Mouse (Mus musculus) heart, postnatal 0 days (tissue): ENCODE measurements at regions not wholly inside any gene's neighbourhood (a gene's known extent, or its start where the extent isn't known, plus 50 kb on each side); places are given as distances from the start of the nearest gene placed in this dataset.

Source experiments
- ATAC-seq: fragments of 200-750 bp; cut with Nextera tagmentation; 2 replicates; pipeline ENCODE4 v1.8.0; 2017; ENCODE audit warnings: low read depth, moderate number of reproducible peaks, moderate library complexity; ENCODE audit not compliant: insufficient read depth
- DNase-seq: peaks from one replicate; pipeline ENCODE4 v3.0.0-alpha.2; 2016; ENCODE audit warnings: low spot score
- H3K27ac ChIP-seq: fragments of 300-500 bp; sonication (generic); 2 replicates; pipeline ENCODE4 v1.5.1; 2014; ENCODE audit warnings: low read depth, mild to moderate bottlenecking
- H3K27me3 ChIP-seq: fragments of 300-500 bp; sonication (generic); 2 replicates; pipeline ENCODE4 v1.6.1; 2014; ENCODE audit warnings: low read length, mixed read lengths; ENCODE audit not compliant: control insufficient read depth, insufficient read depth
- H3K36me3 ChIP-seq: fragments of 300-500 bp; sonication (generic); replicated peaks from 2 replicates; pipeline ENCODE4 v1.6.1; 2014; ENCODE audit warnings: low read length, mixed read lengths; ENCODE audit not compliant: control insufficient read depth, insufficient read depth
- H3K4me1 ChIP-seq: fragments of 300-500 bp; sonication (generic); 2 replicates; pipeline ENCODE4 v1.6.1; 2014; ENCODE audit warnings: antibody characterized with exemption; ENCODE audit not compliant: control insufficient read depth, insufficient read depth
- H3K4me2 ChIP-seq: fragments of 300-500 bp; sonication (generic); 2 replicates; pipeline ENCODE4 v1.6.1; 2014; ENCODE audit warnings: low read depth, mild to moderate bottlenecking, low read length, moderate library complexity
- H3K4me3 ChIP-seq: fragments of 300-500 bp; sonication (generic); 2 replicates; pipeline ENCODE4 v1.5.1; 2014; ENCODE audit warnings: low read depth, low read length
- H3K9ac ChIP-seq: fragments of 300-500 bp; sonication (generic); replicated peaks from 2 replicates; pipeline ENCODE4 v1.6.1; 2014; ENCODE audit warnings: low read depth, low read length, mixed read lengths
- H3K9me3 ChIP-seq: fragments of 300-500 bp; sonication (generic); replicated peaks from 2 replicates; pipeline ENCODE4 v1.6.1; 2016; ENCODE audit warnings: low read length; ENCODE audit not compliant: control insufficient read depth
- CTCF ChIP-seq: IDR thresholded peaks from 2 replicates; pipeline ENCODE4 v1.5.1; 2016; ENCODE audit warnings: antibody characterized with exemption, control low read depth, low read depth
- EP300 ChIP-seq: IDR thresholded peaks from 2 replicates; pipeline ENCODE4 v1.6.1; 2016; ENCODE audit warnings: antibody characterized with exemption, low read depth
- WGBS: fragments of 180-500 bp; shearing (Covaris S2); extraction: QIAGEN DNeasy Blood & Tissue Kit; methylation state at CpG from one replicate; pipeline ENCODE4 v1.1.7; 2014; 5-methylcytosine and 5-hydroxymethylcytosine counted together

DNA sequence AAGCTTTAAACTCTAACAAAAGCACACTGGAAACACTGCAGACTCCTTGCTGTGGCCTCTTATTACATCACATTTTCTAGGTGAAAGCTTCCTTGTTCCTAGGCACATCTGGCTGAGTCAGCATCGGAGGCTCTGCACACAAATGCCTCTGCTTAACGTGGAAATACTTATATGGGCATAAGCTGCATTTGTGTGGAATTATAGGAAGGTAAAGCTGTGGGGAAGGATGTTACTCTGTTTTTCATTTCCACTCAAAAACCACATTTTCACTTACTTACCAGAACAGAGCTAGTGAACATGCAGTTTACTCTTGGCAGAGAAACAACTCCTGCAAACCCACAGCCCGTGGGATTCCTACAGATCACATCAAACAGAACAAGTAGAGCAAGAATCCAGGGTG is 609.9 kb downstream of the Efnb2 start:
- no peak for ATAC-seq
- Histone ChIP-seq H3K27me3 (no peaks in the 10 kb centered on the region), H3K4me2 (no peak overlapping the region), H3K4me3 (no peak overlapping the region), H3K27ac (no peak overlapping the region), H3K36me3 (no peaks in the 10 kb centered on the region), H3K9me3 (no peaks in the 10 kb centered on the region), H3K4me1 (no peaks in the 10 kb centered on the region), H3K9ac (no peak overlapping the region)
- WGBS, result 45% methylated on average over 3 of the region's 3 CpGs
- TF ChIP-seq CTCF, result no peak
- TF ChIP-seq EP300, result no peak
- DNase-seq, result no peak

DNA sequence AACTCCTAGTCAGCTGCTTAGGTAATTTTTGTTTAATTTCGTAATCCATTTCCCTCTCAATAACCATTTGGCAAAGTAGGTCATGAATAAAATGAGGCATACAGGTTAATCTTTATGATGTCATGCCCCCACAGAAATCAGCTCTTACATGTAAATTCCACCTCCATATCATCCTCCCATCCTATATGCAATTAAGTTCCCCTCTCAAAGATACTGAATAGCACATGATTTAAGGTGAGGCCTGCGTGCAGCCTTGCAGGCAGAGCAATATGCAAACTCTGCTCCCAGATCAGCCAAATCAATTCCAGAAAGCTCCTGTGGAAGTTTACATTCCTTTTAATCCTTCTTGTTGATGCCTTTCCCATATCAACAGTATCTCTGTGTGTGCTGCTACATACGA is 610.3 kb downstream of the Efnb2 start:
- no peak for ATAC-seq

DNA sequence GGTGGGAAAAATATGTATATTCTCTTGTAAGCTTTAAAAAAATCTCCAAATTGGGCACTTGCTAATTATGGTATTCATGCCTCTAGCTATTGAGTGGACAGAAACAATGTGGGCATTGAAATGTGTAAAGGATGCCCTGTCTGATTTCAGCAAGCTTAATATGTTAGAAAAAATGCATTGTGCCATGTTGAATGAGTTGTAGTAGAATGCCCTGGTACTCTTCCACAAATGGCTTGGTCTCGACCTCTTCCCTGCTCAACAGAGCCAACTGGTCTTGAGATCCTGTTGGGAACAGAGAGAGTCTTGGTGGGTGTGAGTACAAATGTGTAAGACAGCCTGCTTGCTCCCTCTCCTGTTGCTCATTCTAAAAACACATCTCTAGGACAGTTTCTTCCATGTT is 616.1 kb downstream of the Efnb2 start:
- no peaks in the 10 kb centered on the region for H3K36me3 ChIP-seq
- H3K4me2 ChIP-seq, result no peak overlapping the region
- ATAC-seq (no peak), DNase-seq (no peak)
- no peak overlapping the region for H3K9ac ChIP-seq
- H3K27me3 ChIP-seq, result no peaks in the 10 kb centered on the region
- WGBS, result 74% methylated on average over 1 of the region's 1 CpGs
- TF ChIP-seq EP300 (no peak), CTCF (no peak)
- no peak overlapping the region for H3K4me3 ChIP-seq
- no peak overlapping the region for H3K27ac ChIP-seq
- no peaks in the 10 kb centered on the region for H3K9me3 ChIP-seq
- H3K4me1 ChIP-seq, result no peaks in the 10 kb centered on the region

More for the DNA sequence above, 610.3 kb downstream of the Efnb2 start:
- H3K27ac ChIP-seq, result no peak overlapping the region
- H3K27me3 ChIP-seq, result no peaks in the 10 kb centered on the region
- H3K4me3 ChIP-seq, result no peak overlapping the region
- no peak overlapping the region for H3K4me2 ChIP-seq
- no peaks in the 10 kb centered on the region for H3K4me1 ChIP-seq
- no peak for TF ChIP-seq CTCF
- no peak for TF ChIP-seq EP300
- no peaks in the 10 kb centered on the region for H3K36me3 ChIP-seq
- H3K9me3 ChIP-seq, result no peaks in the 10 kb centered on the region
- H3K9ac ChIP-seq, result no peak overlapping the region
- DNase-seq, result no peak
- 66% methylated on average over 3 of the region's 3 CpGs for WGBS

DNA sequence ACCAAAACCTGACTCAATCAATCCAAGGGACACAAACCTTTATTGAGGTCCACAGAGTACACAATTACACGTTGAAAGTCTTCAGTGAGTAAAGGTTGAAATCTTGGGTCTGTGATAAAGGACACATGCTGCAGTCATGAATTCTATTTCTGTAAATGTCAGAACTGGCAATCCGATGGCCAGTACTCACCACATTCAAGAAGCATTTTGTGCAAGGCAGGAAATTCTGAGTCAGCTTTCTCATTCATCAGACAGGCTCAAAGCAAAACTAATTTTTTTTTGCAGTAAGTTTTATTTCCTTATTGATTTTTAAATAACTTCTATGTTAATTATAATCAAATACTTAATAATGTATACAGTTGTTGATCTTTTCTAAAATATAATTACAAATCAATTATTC is 616.7 kb downstream of the Efnb2 start:
- Histone ChIP-seq H3K36me3 (no peaks in the 10 kb centered on the region), H3K27me3 (no peaks in the 10 kb centered on the region), H3K9me3 (no peaks in the 10 kb centered on the region), H3K27ac (no peak overlapping the region), H3K4me3 (no peak overlapping the region), H3K9ac (no peak overlapping the region), H3K4me2 (no peak overlapping the region), H3K4me1 (no peaks in the 10 kb centered on the region)
- 45% methylated on average over 2 of the region's 2 CpGs for WGBS
- DNase-seq (no peak), ATAC-seq (no peak)
- no peak for TF ChIP-seq EP300
- TF ChIP-seq CTCF, result no peak

DNA sequence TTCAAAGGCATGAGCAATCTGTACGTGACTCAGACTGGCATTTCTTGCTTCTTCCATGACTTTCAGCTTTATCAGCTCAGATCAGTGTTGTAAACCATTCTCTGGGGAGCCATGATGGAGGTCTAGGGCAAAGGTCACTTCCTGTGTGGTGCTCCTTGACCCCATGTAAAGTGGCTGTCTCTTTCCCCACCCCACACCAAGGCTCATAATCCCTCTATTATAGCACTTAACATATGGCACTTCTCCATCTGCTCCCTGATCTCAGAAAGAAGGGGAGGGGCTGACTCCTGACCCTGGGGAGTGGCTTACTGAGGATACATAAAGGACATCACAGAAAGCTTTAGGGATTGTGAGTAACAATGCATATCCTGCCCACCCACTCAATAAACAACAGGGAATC is 623.1 kb downstream of the Efnb2 start:
- no peak for ATAC-seq
- H3K27me3 ChIP-seq, result no peaks in the 10 kb centered on the region
- H3K27ac ChIP-seq, result no peak overlapping the region
- WGBS, result 68% methylated on average over 1 of the region's 1 CpGs
- no peaks in the 10 kb centered on the region for H3K9me3 ChIP-seq
- DNase-seq, result no peak
- no peaks in the 10 kb centered on the region for H3K36me3 ChIP-seq
- H3K9ac ChIP-seq, result no peak overlapping the region
- H3K4me3 ChIP-seq, result no peak overlapping the region
- TF ChIP-seq CTCF, result no peak
- no peak for TF ChIP-seq EP300
- no peak overlapping the region for H3K4me2 ChIP-seq
- no peaks in the 10 kb centered on the region for H3K4me1 ChIP-seq

DNA sequence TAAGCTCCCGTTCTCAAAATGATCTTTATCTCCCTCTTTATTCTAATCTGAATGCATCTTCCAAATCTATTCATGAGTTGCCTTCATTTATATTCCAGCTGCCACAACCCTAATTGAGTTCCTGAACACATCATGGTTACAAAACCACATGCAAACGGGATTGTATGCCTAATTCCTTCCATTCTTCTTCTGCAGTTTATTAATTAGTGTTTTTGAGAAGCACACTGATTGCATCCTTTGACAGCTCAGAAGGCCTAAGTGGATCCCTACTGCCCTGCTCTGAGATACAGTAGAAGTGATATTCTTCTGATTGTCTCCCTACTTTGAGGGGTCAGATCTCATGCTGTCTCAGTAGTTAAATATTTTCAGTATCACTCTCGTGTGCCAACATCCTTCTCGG is 649.9 kb downstream of the Efnb2 start:
- DNase-seq (no peak), ATAC-seq (no peak)
- no peak overlapping the region for H3K27ac ChIP-seq
- H3K27me3 ChIP-seq, result no peaks in the 10 kb centered on the region
- H3K36me3 ChIP-seq, result no peaks in the 10 kb centered on the region
- H3K9me3 ChIP-seq, result no peaks in the 10 kb centered on the region
- H3K9ac ChIP-seq, result no peak overlapping the region
- H3K4me2 ChIP-seq, result no peak overlapping the region
- no peak overlapping the region for H3K4me3 ChIP-seq
- no peaks in the 10 kb centered on the region for H3K4me1 ChIP-seq
- TF ChIP-seq EP300 (no peak), CTCF (no peak)
- WGBS, result 71% methylated on average over 4 of the region's 4 CpGs
